Mouse (Mus musculus): Measurements from ENCODE around the gene Casz1.

GRCm38 (mm10) chr4:148859906-148860491 is 55.8 kb downstream of the Casz1 start:
- TF ChIP-seq CTCF (conservative IDR thresholded peaks at IDR 0.05; ENCODE audit: insufficient read depth, insufficient read length, low read depth, low read length) (no peak), POLR2A (IDR thresholded peaks at IDR 0.05; ENCODE audit: low read depth, low read length) (no peak)
